Mouse (Mus musculus) megakaryocyte, embryonic 14.5 days (primary cell): ENCODE data around the gene Klrb1f.

Source experiments
- FLI1 ChIP-seq: IDR thresholded peaks from 2 replicates; pipeline ENCODE4 v1.6.1; 2012; ENCODE audit warnings: low read length, inconsistent platforms, mixed read lengths
- GATA1 ChIP-seq: IDR thresholded peaks from 3 replicates; pipeline ENCODE4 v1.6.1; 2012; ENCODE audit warnings: mixed read lengths, low read length, inconsistent platforms, borderline replicate concordance

GRCm38 (mm10) chr6:128996054-128996767, 49.5 kb upstream of the Klrb1f start:
- no peak for TF ChIP-seq GATA1
- TF ChIP-seq FLI1, result no peak
